Mouse (Mus musculus) telencephalon, adult 2 months (tissue): ENCODE data around the gene Gm4869.
A peak's percentile ranks its signal among the peaks of the same experiment; 100 is the strongest.
"Not testable (repeated sequence)": the region's sequence is repeated elsewhere in the genome, so short reads cannot be mapped to it uniquely, and the experiment has no call there.

Experiments
- DNase-seq: peaks from one replicate; pipeline ENCODE4 v3.0.0-alpha.2; 2011; ENCODE audit warnings: low read depth, low spot score

The Gm4869 gene

GRCm38 (mm10) chr5:140445345-140445744 is at the start of gene Gm4869:
Gene Gm4869 (plus strand): TSS chr5:140445645.
- DNase-seq, result no peak

GRCm38 (mm10) chr5:140396166-140396940 is 49.1 kb upstream of the Gm4869 start:
- no peak for DNase-seq

GRCm38 (mm10) chr5:140402640-140403270 is 42.7 kb upstream of the Gm4869 start:
- no peak for DNase-seq

GRCm38 (mm10) chr5:140405126-140405525 is 40.3 kb upstream of the Gm4869 start:
- no peak for DNase-seq

GRCm38 (mm10) chr5:140406666-140407065 is 38.8 kb upstream of the Gm4869 start:
- no peak for DNase-seq

- DNase-seq, result no peak
Measured at GRCm38 (mm10) chr5:140408801-140409200, 36.6 kb upstream of the Gm4869 start.

- no peak for DNase-seq
Measured at GRCm38 (mm10) chr5:140411339-140411738, 34.1 kb upstream of the Gm4869 start.

GRCm38 (mm10) chr5:140414647-140415046 is 30.8 kb upstream of the Gm4869 start:
- DNase-seq, result no peak

- no peak for DNase-seq
Measured at GRCm38 (mm10) chr5:140418106-140418488, 27.3 kb upstream of the Gm4869 start.

- peak; percentile 95 for DNase-seq
Measured at GRCm38 (mm10) chr5:140418489-140419441, 26.7 kb upstream of the Gm4869 start, which contains the start of gene Eif3b. Gene Eif3b (plus strand): TSS chr5:140419328.

- no peak for DNase-seq
Measured at GRCm38 (mm10) chr5:140419442-140420080, 25.9 kb upstream of the Gm4869 start.

- no peak for DNase-seq
Measured at GRCm38 (mm10) chr5:140420616-140421015, 24.8 kb upstream of the Gm4869 start.

- no peak for DNase-seq
Measured at GRCm38 (mm10) chr5:140425016-140425783, 20.2 kb upstream of the Gm4869 start.

GRCm38 (mm10) chr5:140439117-140439516 is 6.3 kb upstream of the Gm4869 start:
- DNase-seq, result not testable (repeated sequence)

GRCm38 (mm10) chr5:140441406-140441805 is 4.0 kb upstream of the Gm4869 start:
- no peak for DNase-seq

GRCm38 (mm10) chr5:140444012-140444411 is 1.4 kb upstream of the Gm4869 start:
- no peak for DNase-seq

- no peak for DNase-seq
Measured at GRCm38 (mm10) chr5:140446054-140446453, 609 bp downstream of the Gm4869 start.

- DNase-seq, result no peak
Measured at GRCm38 (mm10) chr5:140454488-140454887, 9.0 kb downstream of the Gm4869 start.

GRCm38 (mm10) chr5:140455466-140455865 is 10.0 kb downstream of the Gm4869 start:
- no peak for DNase-seq

GRCm38 (mm10) chr5:140461476-140461875 is 16.0 kb downstream of the Gm4869 start:
- DNase-seq, result no peak

- not testable (repeated sequence) for DNase-seq
Measured at GRCm38 (mm10) chr5:140463151-140463550, 17.7 kb downstream of the Gm4869 start.
